In the genomic region with DNA sequence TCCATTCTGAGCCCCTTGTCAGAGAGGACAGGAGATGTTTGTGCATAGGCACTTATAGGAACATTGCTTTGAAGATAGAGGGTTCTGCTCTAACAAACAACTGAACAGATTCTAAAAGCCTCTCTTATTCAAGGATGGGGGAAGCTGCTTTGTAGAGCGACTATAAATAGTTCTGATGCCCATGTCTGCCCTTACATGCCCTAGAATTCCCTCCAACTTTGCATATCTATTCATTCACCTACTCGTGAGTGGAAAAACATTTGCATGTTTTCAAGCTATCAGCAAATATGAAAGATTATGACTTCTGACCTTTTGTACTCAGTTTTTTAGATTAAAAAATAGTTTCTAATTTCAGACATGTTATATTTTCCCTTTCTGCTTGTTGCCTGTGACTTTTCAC, we compare ENCODE assay signal across 13 mouse cellular contexts.
"Had no signal": no experiment of that assay in that cellular context is flagged by ENCODE, and none has a peak within 500 bp of the region (broad histone marks: within the 10 kb centered on the region; RNA-seq: fewer than 3 reads in every experiment).

No protein-coding gene starts in this region.

- H3K9me3 ChIP-seq: liver, embryonic 15.5 days; midbrain, embryonic 13.5 days; neural tube, embryonic 15.5 days had no signal

- H3K27me3 ChIP-seq: liver, embryonic 15.5 days; midbrain, embryonic 13.5 days; neural tube, embryonic 15.5 days had no signal

- H3K9ac ChIP-seq: liver, embryonic 15.5 days; midbrain, embryonic 13.5 days; neural tube, embryonic 15.5 days had no signal

- H3K4me3 ChIP-seq: layer of hippocampus, adult 2 months; liver, embryonic 15.5 days; midbrain, embryonic 13.5 days; myocyte; neural tube, embryonic 15.5 days had no signal

- H3K36me3 ChIP-seq: liver, embryonic 15.5 days; midbrain, embryonic 13.5 days; neural tube, embryonic 15.5 days had no signal

- H3K4me2 ChIP-seq: liver, embryonic 11.5 days; liver, embryonic 15.5 days; midbrain, embryonic 13.5 days; neural tube, embryonic 15.5 days had no signal

- ATAC-seq: lung, postnatal 0 days; midbrain, embryonic 13.5 days had no signal

- DNase-seq: kidney, postnatal 4 days; left cerebral cortex, postnatal 4 days; lung, adult 2 months; lung, postnatal 36 days; retina, postnatal 1 day; thymus, postnatal 36 days had no signal

- H3K27ac ChIP-seq: layer of hippocampus, adult 2 months; liver, embryonic 15.5 days; midbrain, embryonic 13.5 days; neural tube, embryonic 15.5 days had no signal

- H3K4me1 ChIP-seq: liver, embryonic 15.5 days; midbrain, embryonic 13.5 days; neural tube, embryonic 15.5 days had no signal
